Mouse (Mus musculus): ENCODE measurements around the gene Coro2a.
"Not testable (repeated sequence)": the region's sequence is repeated elsewhere in the genome, so short reads cannot be mapped to it uniquely, and the experiment has no call there.

Coro2a gene

DNA sequence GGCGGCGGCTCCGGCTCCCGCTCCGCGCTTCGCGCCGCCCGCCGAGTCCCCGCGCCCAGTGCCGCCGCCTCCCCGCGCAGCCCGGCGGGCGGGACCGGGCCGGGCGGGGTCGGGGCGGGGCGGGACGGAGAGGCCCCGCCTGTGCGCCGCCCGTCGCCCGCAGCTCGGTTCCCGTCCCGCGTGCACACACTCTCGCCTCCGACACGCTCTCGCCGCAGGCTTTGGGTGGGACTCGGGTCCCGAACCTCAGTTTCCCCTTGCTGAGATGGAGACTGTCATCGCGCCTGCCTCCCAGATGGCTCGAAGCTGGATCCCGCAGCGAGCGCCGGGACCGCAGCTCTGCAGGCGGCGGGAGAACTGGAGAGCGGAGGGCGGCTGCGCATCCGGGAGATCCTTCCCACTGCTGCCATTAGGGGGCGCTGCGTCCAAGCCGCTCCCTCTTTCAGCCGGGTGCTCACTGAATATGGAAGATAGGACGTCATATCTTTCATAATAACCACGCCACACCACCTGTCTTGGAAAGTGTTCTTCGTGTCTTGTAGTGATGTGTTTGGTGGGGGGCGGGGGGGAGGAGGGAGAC is at the start of gene Coro2a:
Gene Coro2a, minus strand, starts transcription at position 359 of the 580 bp plus-strand sequence.
- DNase-seq (ENCODE audit: low spot score in 2 of 2) = peak; percentile 59 to 88

DNA sequence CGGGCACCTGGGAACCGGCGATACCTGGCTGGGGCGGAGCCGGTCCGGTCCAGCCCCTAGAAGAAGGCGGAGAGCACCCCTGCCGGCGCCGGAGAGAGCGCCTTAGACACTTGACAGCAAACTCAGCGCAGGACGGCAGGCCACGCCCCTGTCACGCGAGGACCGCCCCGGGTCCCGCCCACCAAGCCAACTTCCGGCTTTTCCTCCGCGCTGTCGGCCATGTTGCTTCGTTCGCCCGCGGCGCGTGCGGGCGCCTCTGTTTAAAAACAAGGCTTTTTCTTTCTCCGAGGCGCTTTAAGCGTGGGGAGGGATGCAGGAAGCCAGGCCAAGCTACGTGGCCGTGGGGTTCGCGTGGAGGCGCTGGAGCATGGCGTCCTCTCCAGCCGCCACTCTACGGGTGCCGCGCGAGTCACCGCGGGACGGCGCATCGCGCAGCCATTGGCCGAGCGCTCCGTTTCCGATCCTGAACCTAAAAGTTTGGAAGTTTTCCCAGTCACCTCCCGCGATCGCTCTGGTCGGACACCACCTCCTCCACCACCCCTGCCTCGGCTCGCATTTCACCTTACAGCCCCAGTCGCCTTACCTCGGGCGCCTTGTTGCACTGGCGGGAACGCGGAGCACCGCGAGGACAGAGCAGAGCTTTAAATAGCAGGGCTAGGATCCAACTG is 48.2 kb upstream of the Coro2a start, which contains the start of gene Tbc1d2:
Gene Tbc1d2, minus strand, starts transcription at position 124 of the 668 bp plus-strand sequence.
- DNase-seq (ENCODE audit: low spot score in 2 of 2) = peak; percentile 67 to 92

DNA sequence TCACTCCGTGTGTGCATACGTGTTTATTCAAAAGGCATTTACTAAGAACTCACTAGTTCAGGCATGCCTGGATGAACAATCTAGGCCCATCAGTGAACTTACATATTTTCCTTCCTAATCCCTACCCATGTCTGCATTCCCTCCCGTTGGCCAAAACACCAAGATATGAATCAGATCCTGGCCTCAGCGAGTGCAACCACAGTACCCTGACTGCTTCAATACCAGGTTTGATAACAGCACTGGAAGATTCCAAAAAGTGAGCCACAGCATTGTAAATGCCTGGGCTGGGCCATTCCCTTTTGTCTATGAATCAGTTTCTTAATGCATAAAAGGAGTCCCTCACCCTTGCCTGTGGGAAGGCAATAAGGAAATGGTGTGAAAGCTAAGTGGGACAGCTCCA is 47.2 kb upstream of the Coro2a start:
- no peak for DNase-seq (ENCODE audit: low spot score in 2 of 2)

DNA sequence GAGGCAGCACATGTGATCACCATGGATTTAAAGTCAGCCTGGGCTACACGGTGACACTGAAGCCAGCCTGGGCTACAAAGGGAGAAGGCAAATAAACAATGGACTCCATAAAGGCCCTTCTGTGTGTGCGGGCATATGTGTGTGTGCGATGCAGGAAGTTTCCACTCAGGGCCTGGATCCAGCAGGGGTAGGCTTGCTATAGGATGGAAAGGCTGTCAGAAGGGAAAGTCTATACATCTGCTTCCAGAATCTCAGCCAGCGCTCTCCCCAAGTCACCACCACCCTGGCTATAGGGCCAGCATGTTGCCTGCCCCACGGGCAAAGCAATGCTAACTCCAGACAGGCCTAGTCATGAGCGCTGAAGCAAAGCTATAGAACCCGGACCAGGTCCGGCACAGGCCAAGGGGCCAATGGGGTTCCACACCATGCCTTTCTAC is 41.7 kb upstream of the Coro2a start:
- no peak for DNase-seq (ENCODE audit: low spot score in 2 of 2)

DNA sequence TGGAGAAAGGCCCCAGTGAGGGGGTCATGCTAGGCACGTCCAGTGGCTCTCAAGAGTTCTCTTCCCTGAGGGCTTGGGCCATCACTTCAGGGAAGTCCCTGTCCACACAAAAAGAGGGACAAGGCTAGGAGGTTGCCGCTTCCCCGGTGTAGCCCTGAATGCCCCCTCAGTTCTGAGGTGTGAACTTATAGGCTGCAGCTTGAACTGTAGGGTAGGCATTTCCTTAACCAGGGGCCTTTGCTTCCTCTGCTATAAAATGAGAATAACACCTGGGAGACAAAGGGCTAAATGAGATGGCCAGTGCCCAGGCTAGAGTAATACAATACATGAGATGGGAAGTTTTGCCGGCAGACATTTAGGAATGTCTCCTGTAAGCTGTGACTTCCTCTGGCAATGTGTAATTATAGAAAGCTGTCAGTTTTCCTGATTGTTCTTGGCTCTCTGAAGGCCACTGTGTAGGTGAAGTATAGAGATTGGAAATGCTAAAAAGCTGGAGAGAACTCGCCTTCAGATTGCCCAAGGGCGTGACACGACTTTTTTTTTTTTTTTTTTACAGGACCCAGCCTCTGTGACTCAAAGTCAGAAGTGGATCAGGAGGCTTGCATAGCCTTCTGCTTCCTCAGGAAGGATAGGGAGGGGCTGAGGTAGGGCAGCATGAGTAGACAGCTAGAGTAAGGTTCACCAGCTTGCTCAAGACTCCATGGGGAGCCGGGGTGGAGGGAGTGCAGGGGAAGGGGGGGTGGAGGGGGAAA is 41.1 kb upstream of the Coro2a start:
- no peak for DNase-seq (ENCODE audit: low spot score in 2 of 2)

DNA sequence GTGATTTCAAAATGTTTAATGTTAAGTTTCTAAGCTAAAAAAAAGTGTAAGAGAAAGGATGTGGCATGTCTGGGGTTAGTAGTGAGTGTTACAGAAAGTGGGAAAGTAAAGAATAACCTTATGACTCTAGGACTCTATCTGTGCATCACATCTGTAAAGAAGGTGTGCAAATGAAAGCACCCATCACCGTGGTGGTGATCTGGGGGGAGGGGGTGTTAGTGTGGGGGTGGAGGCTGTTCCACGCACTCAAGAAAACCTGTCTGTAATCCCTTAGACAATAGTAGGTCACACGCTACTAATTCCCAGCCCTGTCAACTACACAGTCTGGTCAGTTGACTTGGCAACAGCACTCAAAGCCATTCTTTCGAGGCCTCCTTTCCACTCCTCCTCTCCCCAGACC is 39.3 kb upstream of the Coro2a start:
- no peak for DNase-seq (ENCODE audit: low spot score in 2 of 2)

DNA sequence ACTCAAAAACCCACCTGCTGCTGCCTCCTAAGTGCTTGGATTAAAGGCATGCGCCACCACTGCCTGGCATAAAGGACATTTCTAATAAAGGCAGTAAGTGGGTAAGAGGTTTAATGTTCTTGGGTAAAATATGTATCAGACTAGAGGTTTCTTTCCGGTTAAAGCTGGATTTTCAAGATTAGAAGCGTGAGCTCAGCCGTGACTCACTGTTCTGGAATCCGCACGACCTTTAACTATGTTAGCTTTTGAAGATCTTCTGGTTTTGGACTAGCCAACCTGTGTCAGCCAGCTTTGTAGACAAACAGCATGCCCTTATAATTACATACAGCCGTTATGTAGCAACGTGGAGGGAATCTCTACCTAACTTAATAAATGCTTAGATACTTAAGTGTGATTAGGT is 37.9 kb upstream of the Coro2a start:
- DNase-seq (ENCODE audit: low spot score in 2 of 2) = no peak

DNA sequence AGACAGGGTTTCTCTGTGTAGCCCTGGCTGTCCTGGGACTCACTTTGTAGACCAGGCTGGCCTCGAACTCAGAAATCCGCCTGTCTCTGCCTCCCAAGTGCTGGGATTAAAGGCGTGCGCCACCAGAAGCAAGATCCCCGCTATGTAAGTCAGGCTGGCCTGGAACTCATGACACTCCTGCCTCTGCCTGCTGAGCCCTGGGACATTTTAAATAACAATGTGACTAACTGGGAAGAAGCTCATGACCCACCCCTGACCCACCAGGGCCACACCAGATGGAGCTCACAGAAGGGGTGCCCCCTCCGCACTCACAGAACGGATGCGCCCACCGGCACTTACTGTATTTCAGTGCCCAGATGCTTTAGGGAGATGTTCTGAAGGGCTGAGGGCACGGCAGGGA is 35.2 kb upstream of the Coro2a start:
- DNase-seq (ENCODE audit: low spot score in 2 of 2) = not testable (repeated sequence)

DNA sequence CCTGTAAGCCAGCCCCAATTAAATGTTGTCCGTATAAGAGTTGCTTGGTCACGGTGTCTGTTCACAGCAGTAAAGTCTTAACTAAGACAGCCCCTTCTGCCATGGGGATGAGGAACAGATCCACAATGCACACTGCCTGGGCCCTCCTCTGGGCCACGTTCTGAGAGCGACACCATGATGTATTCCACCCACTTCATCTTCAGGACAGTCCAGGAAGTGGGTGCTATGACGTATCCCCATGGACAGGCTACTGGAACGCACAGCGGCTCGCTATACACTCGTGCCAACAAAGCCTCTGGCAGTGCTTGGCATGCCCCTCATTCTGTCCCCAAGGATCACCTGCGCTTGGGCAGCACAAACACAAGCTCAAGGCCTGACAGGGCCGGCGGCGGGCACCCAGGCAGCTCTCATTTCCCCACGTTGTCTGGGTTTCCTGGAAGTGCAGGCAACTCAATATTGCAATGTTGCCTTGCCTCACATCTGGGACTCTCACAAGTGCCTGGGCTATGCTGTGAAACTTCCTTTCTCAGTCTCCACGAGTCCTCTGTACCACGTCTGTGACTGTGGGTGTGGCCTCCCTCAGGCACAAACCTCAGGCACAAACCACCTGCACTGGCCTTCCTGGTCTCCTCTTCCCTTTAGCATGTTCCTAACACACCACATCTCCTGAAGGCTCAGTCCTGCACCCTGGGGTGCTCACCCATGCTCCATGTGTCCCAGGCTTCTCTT is 33.9 kb upstream of the Coro2a start:
- DNase-seq (ENCODE audit: low spot score in 2 of 2) = no peak

DNA sequence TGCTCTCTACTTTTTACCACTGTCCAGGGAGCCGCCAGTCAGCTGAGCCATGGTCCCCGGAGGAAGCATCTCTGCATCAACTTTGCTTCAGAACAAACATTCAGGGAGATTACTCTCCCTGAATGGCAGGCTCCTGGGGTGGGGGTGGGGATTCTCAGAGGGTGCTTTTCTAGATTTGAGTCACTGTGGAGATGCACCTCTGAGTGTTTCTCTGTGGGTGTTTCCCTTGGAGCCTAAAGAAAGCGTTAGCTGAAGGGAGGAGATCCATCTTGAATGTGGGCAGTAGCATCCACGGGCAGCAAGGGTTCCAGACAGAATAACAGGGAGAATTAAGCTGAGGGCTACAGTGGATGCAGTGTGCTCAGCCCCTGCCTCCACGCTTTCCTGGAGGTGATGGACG is 32.9 kb upstream of the Coro2a start:
- no peak for DNase-seq (ENCODE audit: low spot score in 2 of 2)

DNA sequence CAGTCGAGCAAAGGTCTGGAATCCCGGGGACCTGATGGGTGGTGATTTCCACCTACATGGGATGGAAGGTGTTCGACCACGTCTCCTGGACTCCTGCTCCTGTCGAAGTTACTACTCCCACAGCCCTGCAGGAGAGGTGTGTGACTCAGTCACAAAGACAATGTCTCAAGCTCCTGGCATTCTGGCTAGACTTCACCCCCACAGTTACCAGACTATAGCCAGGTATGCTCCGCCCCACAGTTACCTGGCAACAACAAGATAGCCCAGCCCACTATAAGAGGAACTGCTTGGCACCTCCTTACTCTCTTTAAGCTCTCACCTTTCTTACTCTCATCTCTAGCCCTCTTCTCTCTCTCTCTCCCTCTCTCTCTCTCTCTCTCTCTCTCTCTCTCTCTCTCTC is 31.6 kb upstream of the Coro2a start:
- not testable (repeated sequence) for DNase-seq (ENCODE audit: low spot score in 2 of 2)

DNA sequence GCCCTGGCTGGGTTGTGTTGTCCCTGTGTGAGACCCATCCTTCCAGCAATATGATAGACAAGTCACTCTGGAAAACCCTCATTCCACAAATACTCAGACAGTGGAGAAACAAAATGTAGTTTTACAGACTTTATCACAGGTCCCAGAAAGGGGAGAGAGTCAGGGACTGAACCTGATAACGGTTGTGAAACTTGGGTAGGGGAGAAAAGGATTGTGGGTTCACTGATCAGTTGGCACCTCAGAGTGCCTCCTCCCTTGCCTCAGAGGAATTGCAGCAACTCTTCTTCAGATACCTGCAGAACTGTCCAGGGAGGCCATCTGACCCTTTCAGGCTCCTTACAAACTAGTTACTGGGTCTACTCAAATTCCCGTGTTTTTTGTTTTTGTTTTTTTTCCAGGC is 30.5 kb upstream of the Coro2a start:
- no peak for DNase-seq (ENCODE audit: low spot score in 2 of 2)

DNA sequence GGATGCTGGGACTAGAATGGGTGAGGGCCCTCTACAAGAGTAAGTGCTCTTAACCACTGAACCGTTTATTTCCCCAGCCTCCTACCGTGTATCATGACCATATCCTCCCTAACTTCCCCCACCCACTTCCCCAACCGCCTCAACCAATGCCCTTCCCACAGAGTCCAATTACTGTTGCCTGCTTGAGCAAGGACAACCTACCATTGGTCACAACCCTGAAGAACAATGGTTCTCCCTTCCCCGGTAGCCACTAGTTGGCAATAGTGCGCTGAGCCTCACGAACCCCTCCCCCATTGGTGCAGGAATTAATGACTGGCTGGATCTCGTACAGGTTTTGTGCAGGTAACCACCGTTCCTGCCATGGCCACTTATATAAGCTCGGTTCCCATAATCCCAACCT is 28.4 kb upstream of the Coro2a start:
- DNase-seq (ENCODE audit: low spot score in 2 of 2) = no peak

DNA sequence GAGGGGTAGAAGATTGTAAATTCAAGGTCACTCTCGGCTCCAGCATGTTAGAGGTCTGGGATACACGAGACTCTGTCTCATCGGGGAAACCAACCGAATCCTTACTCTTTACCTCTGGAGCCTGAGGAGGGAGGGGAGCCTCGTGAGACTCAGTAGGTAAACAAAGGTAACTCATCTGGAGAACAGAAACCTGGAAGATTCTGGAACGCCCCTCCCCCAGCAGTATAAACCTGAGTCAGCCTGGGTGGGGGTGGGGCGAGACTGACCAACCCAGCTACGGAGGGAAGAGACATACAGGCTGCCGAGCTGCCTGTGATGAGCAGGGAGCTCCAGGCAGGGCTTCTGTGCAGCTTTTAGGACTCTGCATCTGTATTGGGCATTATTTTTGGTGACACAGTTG is 26.9 kb upstream of the Coro2a start:
- DNase-seq (ENCODE audit: low spot score in 2 of 2) = no peak

DNA sequence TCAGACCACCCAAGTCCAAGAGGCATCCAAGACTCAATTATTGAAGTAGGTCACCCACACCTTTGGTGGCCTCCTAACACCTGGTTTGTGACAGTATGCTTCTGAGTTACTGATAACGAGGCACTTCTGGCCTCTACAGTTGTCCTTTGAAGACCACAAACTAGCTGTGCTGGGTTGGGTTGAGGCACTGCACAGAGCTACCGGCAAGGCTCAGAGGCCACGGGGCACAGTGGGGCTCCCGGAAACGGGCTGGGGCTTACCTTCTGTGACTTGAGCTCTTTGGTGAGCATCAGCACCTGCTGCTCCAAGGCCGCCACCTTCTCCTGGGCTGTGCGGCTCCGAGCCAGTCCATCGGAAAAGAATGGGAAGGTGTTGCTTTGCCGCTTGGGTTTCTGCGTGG is 26.1 kb upstream of the Coro2a start:
- no peak for DNase-seq (ENCODE audit: low spot score in 2 of 2)

DNA sequence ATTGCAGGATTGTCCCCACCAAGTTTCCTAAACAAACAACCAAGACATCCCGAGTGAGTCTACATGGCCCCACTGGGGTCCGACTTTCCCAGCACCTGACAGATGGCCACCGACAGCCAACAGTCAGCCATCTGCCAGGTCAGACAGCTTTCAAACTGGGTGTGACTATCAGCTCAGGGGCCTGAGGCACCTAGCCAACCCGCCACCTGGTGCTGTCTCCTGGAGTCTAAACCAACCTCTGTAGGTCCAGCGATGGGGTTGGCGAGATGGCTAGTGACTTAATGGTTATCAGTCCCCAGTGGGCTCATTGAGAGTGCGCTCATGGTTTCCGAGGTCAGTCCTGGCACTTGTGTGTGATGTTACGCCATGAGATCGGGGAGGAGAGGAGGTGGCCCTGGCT is 23.1 kb upstream of the Coro2a start:
- DNase-seq (ENCODE audit: low spot score in 2 of 2) = no peak

DNA sequence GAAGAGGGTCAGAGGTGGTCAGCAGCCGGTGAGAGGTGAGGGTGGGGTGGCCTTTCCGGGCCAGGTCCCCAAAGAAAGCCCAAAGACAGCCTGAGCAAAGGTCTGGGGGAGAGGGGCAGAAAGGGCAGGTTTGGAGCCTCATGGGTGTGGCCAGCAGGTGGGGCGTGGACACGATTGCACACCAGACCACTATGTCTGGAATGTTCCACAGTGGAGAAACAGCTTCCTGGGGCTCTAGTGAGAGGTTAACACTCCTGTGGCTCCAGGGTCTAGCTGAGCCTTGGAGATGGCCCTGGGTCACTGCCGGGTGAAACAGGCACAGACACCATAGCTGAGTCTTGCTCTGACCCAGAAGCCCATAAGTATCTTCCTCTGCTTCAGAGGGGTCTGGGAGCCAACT is 21.0 kb upstream of the Coro2a start:
- no peak for DNase-seq (ENCODE audit: low spot score in 2 of 2)

DNA sequence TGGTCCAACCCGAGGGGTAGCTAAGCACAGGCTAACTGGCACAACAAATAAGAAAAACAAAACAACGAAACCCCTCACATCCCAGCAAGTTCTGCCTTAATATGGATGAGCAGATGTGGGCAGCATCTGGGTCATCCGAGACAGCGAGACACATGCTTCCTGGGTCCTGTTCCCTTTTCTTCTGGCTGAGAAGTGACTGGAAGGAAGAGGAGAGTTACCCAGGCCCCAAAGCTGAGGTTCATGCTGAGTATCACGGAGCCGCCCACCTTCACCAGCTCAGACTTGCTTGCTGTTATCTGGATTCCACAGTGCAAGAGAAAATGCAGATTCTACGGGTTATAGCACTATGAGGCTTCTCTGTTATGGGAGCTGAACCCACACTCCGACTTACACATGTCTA is 18.9 kb upstream of the Coro2a start:
- no peak for DNase-seq (ENCODE audit: low spot score in 2 of 2)

DNA sequence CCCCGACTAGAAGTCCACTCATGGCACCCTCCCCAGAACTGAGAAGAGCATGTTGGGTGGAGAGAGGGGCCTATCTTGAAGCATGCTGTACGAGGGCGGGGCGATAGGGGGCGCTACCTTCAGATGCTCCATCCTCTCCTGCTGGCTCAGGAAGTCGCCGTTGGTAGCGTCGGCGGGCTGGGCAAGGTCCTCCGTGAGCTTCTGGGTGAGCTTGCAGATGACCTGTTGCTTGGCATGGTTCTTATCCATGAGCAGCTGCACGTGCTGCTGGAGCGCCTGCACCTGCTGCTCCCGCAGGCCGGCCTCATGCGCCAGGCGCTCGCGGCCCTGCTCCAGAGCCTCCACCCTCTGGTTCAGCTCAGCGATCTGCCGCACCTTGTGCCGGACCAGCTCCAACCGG is 18.3 kb upstream of the Coro2a start:
- no peak for DNase-seq (ENCODE audit: low spot score in 2 of 2)

DNA sequence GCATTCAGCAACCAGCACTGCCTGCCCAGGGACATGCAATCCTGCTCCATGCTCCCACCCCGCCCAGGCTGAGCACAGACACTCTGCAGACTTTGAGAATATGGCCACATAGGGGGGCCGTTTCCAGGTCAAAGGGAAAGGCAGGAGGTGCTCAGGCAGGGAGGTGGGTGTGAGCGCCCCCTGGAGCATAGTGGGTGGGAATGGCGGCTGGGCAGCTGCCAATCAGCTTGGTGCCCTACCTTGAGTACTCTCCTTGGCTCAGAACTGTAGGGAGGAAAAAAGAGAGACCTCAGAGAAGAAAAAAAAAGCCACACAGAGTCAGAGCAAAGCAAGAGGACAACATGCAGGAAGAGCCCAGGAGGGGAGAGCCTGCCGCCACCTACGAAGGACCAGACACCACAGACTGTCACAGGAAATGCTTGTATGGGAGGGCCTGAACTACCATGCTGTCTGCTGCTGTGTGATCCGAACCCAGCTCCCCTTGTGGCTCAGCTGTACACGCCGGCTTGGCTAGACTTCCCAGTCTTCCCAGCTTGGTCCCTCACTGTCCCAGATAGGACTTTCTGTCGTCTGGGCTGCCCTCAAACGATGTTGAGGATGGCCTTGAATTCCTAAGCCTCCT is 16.3 kb upstream of the Coro2a start:
- DNase-seq (ENCODE audit: low spot score in 2 of 2) = no peak

DNA sequence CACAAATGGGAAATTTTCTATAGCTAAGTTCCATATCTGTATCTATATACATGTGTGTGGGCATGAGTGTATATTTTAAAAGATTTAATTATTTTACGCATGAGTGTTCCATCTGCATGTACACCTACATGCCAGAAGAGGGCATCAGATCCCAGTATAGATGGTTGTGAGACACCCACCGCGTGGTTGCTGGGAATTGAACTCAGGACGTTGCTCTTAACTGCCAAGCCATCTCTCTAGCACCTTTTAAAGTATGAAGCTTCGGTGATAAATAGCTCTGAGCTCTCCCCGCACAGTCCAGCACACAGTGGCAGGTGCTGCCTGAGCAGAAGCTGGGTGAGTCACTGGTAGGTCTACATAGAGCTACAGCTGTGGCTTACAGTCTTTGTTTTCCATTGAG is 15.4 kb upstream of the Coro2a start:
- no peak for DNase-seq (ENCODE audit: low spot score in 2 of 2)

DNA sequence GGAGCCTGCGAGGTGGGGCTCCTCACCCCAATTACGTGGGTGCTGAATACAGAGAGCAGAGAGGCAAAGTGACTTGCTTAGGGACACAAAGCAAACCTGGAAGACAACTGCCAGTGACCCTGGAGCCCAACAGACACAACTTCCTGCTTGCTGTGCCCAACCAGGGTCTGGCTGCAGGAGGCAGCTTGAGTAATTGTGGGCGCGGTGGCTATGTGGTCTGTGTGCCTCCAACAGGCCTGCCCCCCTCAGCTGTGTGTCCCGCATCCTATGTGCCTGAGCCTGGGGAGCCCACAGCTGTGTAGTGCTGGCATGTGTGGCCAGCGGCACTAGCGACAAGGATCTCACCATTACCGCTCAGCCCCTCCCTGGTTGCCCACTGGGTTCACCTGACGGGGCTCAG is 12.6 kb upstream of the Coro2a start:
- no peak for DNase-seq (ENCODE audit: low spot score in 2 of 2)

Data from left cerebral cortex, adult 9 months (tissue).